Mouse (Mus musculus) neural tube, embryonic 12.5 days (tissue): ENCODE results near the gene Wdr37. TPM values are rescaled to one million over a fixed set of nuclear protein-coding genes. Genes with fewer than 3 reads are reported as not detected.

ENCODE experiments used
- ATAC-seq: fragments of 200-750 bp; cut with Nextera tagmentation; 2 replicates; pipeline ENCODE4 v1.8.0; 2017; ENCODE audit warnings: low read depth, mild to moderate bottlenecking, moderate TSS enrichment, moderate library complexity; ENCODE audit not compliant: low FRiP score
- H3K27ac ChIP-seq: fragments of 300-500 bp; sonication (generic); 2 replicates; pipeline ENCODE4 v1.5.1; 2016
- H3K27me3 ChIP-seq: fragments of 300-500 bp; sonication (generic); replicated peaks from 2 replicates; pipeline ENCODE4 v1.6.1; 2016; ENCODE audit warnings: mild to moderate bottlenecking
- H3K36me3 ChIP-seq: fragments of 300-500 bp; sonication (generic); 2 replicates; pipeline ENCODE4 v1.6.1; 2016; ENCODE audit warnings: mild to moderate bottlenecking
- H3K4me1 ChIP-seq: fragments of 300-500 bp; sonication (generic); 2 replicates; pipeline ENCODE4 v1.6.1; 2016
- H3K4me2 ChIP-seq: fragments of 300-500 bp; sonication (generic); replicated peaks from 2 replicates; pipeline ENCODE4 v1.6.1; 2016; ENCODE audit warnings: mild to moderate bottlenecking
- H3K4me3 ChIP-seq: fragments of 300-500 bp; sonication (generic); 2 replicates; pipeline ENCODE4 v1.5.1; 2016
- H3K9ac ChIP-seq: fragments of 300-500 bp; sonication (generic); 2 replicates; pipeline ENCODE4 v1.6.1; 2016; ENCODE audit warnings: mild to moderate bottlenecking
- H3K9me3 ChIP-seq: fragments of 300-500 bp; sonication (generic); 2 replicates; pipeline ENCODE4 v1.6.1; 2016; ENCODE audit warnings: mild to moderate bottlenecking
- WGBS: fragments of 180-500 bp; shearing (Covaris S2); methylation state at CpG from one replicate; pipeline ENCODE4 v1.1.7; 2016; 5-methylcytosine and 5-hydroxymethylcytosine counted together
- polyA plus RNA-seq: library from polyadenylated mRNA; unstranded; fragments of >200 nt; fragmentation: Nextera tagmentation; extraction: Ambion mirVana; gene quantifications from 2 replicates; pipeline ENCODE4 v1.2.1, GENCODE M21; 2016

Wdr37 gene
- polyA plus RNA-seq, 1 experiment from 2014 or later = 53.1 TPM

- no peaks in the 10 kb centered on the region for H3K27me3 ChIP-seq
- H3K9ac ChIP-seq = no peak overlapping the region
- H3K9me3 ChIP-seq = no peaks in the 10 kb centered on the region
- H3K36me3 ChIP-seq = peaks cover 83% of the 10 kb centered on the region
- no peak overlapping the region for H3K27ac ChIP-seq
- WGBS = 88% methylated on average over 10 of the region's 10 CpGs
- H3K4me2 ChIP-seq = no peak overlapping the region
- no peak for ATAC-seq
- no peaks in the 10 kb centered on the region for H3K4me1 ChIP-seq
- no peak overlapping the region for H3K4me3 ChIP-seq
Measured at GRCm38 (mm10) chr13:8839111-8839510, 32.6 kb downstream of the Wdr37 start.

- H3K9me3 ChIP-seq = no peaks in the 10 kb centered on the region
- ATAC-seq = no peak
- no peak overlapping the region for H3K9ac ChIP-seq
- no peaks in the 10 kb centered on the region for H3K4me1 ChIP-seq
- 19% methylated on average over 3 of the region's 3 CpGs for WGBS
- H3K27me3 ChIP-seq = no peaks in the 10 kb centered on the region
- H3K4me2 ChIP-seq = no peak overlapping the region
- H3K36me3 ChIP-seq = peaks cover 86% of the 10 kb centered on the region
- H3K4me3 ChIP-seq = no peak overlapping the region
- H3K27ac ChIP-seq = no peak overlapping the region
Measured at GRCm38 (mm10) chr13:8838394-8838793, 33.3 kb downstream of the Wdr37 start.

GRCm38 (mm10) chr13:8834573-8834972 lies 37.1 kb downstream of the Wdr37 start:
- Histone ChIP-seq H3K27ac (no peak overlapping the region), H3K4me1 (no peaks in the 10 kb centered on the region), H3K4me3 (no peak overlapping the region), H3K4me2 (no peak overlapping the region), H3K9me3 (no peaks in the 10 kb centered on the region), H3K9ac (no peak overlapping the region), H3K36me3 (peaks cover 65% of the 10 kb centered on the region), H3K27me3 (no peaks in the 10 kb centered on the region)
- WGBS = 94% methylated on average over 5 of the region's 5 CpGs
- ATAC-seq = no peak

- Histone ChIP-seq H3K4me2 (no peak overlapping the region), H3K27me3 (no peaks in the 10 kb centered on the region), H3K4me1 (no peaks in the 10 kb centered on the region), H3K27ac (no peak overlapping the region), H3K36me3 (peaks cover 57% of the 10 kb centered on the region), H3K9ac (no peak overlapping the region), H3K9me3 (no peaks in the 10 kb centered on the region), H3K4me3 (no peak overlapping the region)
- no peak for ATAC-seq
- 94% methylated on average over 7 of the region's 7 CpGs for whole genome bisulfite sequencing
Measured at GRCm38 (mm10) chr13:8831546-8832251, 40.0 kb downstream of the Wdr37 start.

- Histone ChIP-seq H3K4me2 (no peak overlapping the region), H3K9me3 (no peaks in the 10 kb centered on the region), H3K9ac (no peak overlapping the region), H3K4me3 (no peak overlapping the region), H3K27me3 (no peaks in the 10 kb centered on the region), H3K27ac (no peak overlapping the region), H3K4me1 (no peaks in the 10 kb centered on the region), H3K36me3 (peaks cover 47% of the 10 kb centered on the region)
- no peak for ATAC-seq
Measured at GRCm38 (mm10) chr13:8830696-8831095, 41.0 kb downstream of the Wdr37 start.

- no peaks in the 10 kb centered on the region for H3K27me3 ChIP-seq
- 41% methylated on average over 5 of the region's 5 CpGs for WGBS
- peaks cover 39% of the 10 kb centered on the region for H3K36me3 ChIP-seq
- no peak overlapping the region for H3K9ac ChIP-seq
- H3K4me3 ChIP-seq = no peak overlapping the region
- H3K4me2 ChIP-seq = no peak overlapping the region
- H3K27ac ChIP-seq = no peak overlapping the region
- H3K4me1 ChIP-seq = no peaks in the 10 kb centered on the region
- ATAC-seq = no peak
- no peaks in the 10 kb centered on the region for H3K9me3 ChIP-seq
Measured at GRCm38 (mm10) chr13:8829784-8830183, 41.9 kb downstream of the Wdr37 start.

DNA sequence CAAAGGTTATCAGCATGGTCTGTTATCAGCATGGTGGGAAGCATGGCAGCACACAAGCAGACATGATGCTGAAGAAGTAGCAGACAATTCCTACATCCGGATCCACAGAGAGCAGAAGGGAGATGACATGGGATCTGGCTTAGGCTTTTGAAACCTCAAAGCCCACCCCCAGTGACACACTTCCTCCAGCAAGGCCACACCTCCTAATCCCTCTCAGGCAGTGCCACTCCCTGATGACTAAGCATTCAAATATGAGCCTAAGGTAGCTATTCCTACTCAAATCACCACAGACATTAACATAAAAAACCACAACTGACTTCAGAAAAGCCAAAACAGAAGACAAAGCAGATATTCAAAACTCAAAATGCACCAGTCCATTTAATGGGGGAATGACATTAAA lies 42.8 kb downstream of the Wdr37 start:
- no peaks in the 10 kb centered on the region for H3K9me3 ChIP-seq
- 97% methylated on average over 1 of the region's 1 CpGs for WGBS
- no peaks in the 10 kb centered on the region for H3K4me1 ChIP-seq
- no peak overlapping the region for H3K4me2 ChIP-seq
- no peak overlapping the region for H3K4me3 ChIP-seq
- no peak for ATAC-seq
- H3K9ac ChIP-seq = no peak overlapping the region
- H3K36me3 ChIP-seq = peaks cover 30% of the 10 kb centered on the region
- H3K27ac ChIP-seq = no peak overlapping the region
- no peaks in the 10 kb centered on the region for H3K27me3 ChIP-seq

GRCm38 (mm10) chr13:8823546-8823945 lies 48.2 kb downstream of the Wdr37 start:
- ATAC-seq = peak; percentile 45
- no peak overlapping the region for H3K4me3 ChIP-seq
- WGBS = 46% methylated on average over 8 of the region's 8 CpGs
- no peak overlapping the region for H3K9ac ChIP-seq
- H3K4me1 ChIP-seq = peaks cover 7% of the 10 kb centered on the region; the same call in 1 of the 2 replicates
- H3K4me2 ChIP-seq = no peak overlapping the region
- H3K9me3 ChIP-seq = no peaks in the 10 kb centered on the region
- peaks cover 25% of the 10 kb centered on the region for H3K36me3 ChIP-seq
- H3K27me3 ChIP-seq = no peaks in the 10 kb centered on the region
- H3K27ac ChIP-seq = no peak overlapping the region

DNA sequence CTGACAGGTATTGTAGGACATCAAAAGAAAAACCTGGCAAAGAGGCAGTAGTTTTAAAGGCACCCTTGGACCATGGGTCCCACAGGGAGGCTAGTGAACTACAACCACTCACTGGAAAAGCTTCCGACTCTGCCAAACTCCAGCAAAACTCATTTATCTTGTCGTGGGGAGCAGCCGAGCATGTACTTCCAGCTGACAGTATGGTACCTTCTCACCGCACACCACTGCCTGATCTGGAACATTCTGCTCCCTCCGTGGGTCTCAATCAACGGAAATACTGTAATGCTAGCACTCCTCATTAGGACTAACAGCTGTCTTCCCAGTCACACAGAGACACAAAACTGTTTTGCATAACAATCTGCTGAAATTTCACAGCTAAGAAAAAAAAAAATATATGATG lies 48.6 kb downstream of the Wdr37 start:
- Histone ChIP-seq H3K4me1 (peaks cover 7% of the 10 kb centered on the region; the same call in 1 of the 2 replicates), H3K4me2 (no peak overlapping the region), H3K27me3 (no peaks in the 10 kb centered on the region), H3K9ac (no peak overlapping the region), H3K36me3 (peaks cover 25% of the 10 kb centered on the region), H3K27ac (no peak overlapping the region), H3K9me3 (no peaks in the 10 kb centered on the region), H3K4me3 (no peak overlapping the region)
- peak; percentile 73 for ATAC-seq
- 32% methylated on average over 6 of the region's 6 CpGs for WGBS

GRCm38 (mm10) chr13:8822201-8822600 lies 49.5 kb downstream of the Wdr37 start:
- Histone ChIP-seq H3K36me3 (peaks cover 29% of the 10 kb centered on the region), H3K9me3 (no peaks in the 10 kb centered on the region), H3K27ac (no peak overlapping the region), H3K4me3 (no peak overlapping the region), H3K4me1 (peaks cover 7% of the 10 kb centered on the region; the same call in 1 of the 2 replicates), H3K4me2 (no peak overlapping the region), H3K9ac (no peak overlapping the region), H3K27me3 (no peaks in the 10 kb centered on the region)
- ATAC-seq = no peak
- 91% methylated on average over 4 of the region's 4 CpGs for WGBS

DNA sequence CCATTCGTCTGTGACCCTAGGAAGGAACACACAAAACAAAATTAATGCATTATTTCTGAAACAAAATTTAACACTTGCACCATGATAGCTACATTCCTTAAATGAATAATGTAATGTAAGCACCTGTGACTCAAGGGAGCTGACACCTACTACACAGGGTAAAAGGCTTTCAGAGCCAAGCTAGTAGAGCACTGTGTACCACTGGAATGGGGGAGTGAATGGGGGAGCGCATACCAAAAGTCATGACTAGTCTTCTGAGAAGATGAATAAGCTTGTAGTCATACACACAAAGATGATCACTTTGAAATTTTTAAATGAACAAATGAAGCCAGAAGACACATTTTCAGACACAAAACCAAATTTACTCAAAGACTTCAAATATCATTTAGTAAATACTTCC lies 65.8 kb downstream of the Wdr37 start:
- Histone ChIP-seq H3K4me1 (no peaks in the 10 kb centered on the region), H3K27ac (no peak overlapping the region), H3K4me3 (no peak overlapping the region), H3K4me2 (no peak overlapping the region), H3K27me3 (no peaks in the 10 kb centered on the region), H3K9ac (no peak overlapping the region), H3K36me3 (peaks cover 19% of the 10 kb centered on the region), H3K9me3 (no peaks in the 10 kb centered on the region)
- no peak for ATAC-seq
- WGBS = 95% methylated on average over 2 of the region's 2 CpGs

DNA sequence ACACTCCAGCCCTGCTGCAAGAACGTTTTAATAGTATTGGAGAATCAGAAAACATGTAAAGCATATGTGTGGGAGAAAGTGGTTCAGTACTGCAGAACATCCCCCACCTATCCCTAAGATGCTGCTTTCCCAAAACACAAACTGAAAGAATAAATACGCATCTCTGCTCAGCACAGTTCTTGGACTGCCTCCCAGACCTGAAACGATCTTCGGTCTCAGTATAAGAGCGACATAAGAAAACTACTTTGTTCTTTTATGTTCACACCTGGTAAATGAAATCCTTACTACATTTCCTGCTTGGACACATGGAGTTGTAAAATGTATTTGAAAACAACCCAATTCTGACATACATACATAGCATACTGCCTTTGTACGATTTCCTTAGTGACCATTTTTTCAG lies 71.1 kb downstream of the Wdr37 start:
- ATAC-seq = no peak
- Histone ChIP-seq H3K27ac (no peak overlapping the region), H3K4me3 (no peak overlapping the region), H3K36me3 (peaks cover 14% of the 10 kb centered on the region), H3K9me3 (no peaks in the 10 kb centered on the region), H3K9ac (no peak overlapping the region), H3K27me3 (no peaks in the 10 kb centered on the region), H3K4me2 (no peak overlapping the region), H3K4me1 (no peaks in the 10 kb centered on the region)
- WGBS = 84% methylated on average over 6 of the region's 6 CpGs

GRCm38 (mm10) chr13:8793217-8793616 lies 78.5 kb downstream of the Wdr37 start:
- Histone ChIP-seq H3K27ac (no peak overlapping the region), H3K27me3 (no peaks in the 10 kb centered on the region), H3K4me2 (no peak overlapping the region), H3K4me3 (no peak overlapping the region), H3K4me1 (no peaks in the 10 kb centered on the region), H3K9ac (no peak overlapping the region), H3K36me3 (no peaks in the 10 kb centered on the region), H3K9me3 (no peaks in the 10 kb centered on the region)
- ATAC-seq = no peak
- WGBS = 76% methylated on average over 8 of the region's 8 CpGs
